In genomic region chr4:101158282-101158681, GRCm38 (mm10) we compare ENCODE assay signal across 15 mouse cellular contexts.
DNase-seq lines count a peak whose midpoint lies in the region; ATAC-seq and TF ChIP-seq lines count a peak whose summit lies in the region.
"Had no signal": no experiment of that assay in that cellular context is flagged by ENCODE, and none has a peak within 500 bp of the region (broad histone marks: within the 10 kb centered on the region; RNA-seq: fewer than 3 reads in every experiment).

No protein-coding gene starts in this region.

- TF ChIP-seq CTCF in gastrocnemius, adult 2 months (IDR thresholded peaks at IDR 0.05): no peak

- intact Hi-C loops in left cerebral cortex, postnatal 4 days (cut with DNase I): no loop called here
- intact Hi-C loops in left cerebral cortex, postnatal 25 days (cut with DNase I): no loop called here
- intact Hi-C loops in gastrocnemius, adult 2 months (cut with DNase I): no loop called here

- no peak overlapping the region for H3K4me3 ChIP-seq in gastrocnemius, adult 2 months
- H3K4me3 ChIP-seq: forebrain, embryonic 12.5 days; midbrain, embryonic 13.5 days; stomach, embryonic 15.5 days had no signal

- no peak for DNase-seq in frontal cortex, postnatal 14 days (ENCODE audit: low spot score in 2 of 2)
- peak; percentile 52 to 71 for DNase-seq in left cerebral cortex, adult 18-20 months (ENCODE audit: low spot score in 2 of 2)
- DNase-seq in left cerebral cortex, postnatal 4 days: no peak
- peak; percentile 87 for DNase-seq in brain, adult 2 months (ENCODE audit: low read depth, low spot score)
- peak; percentile 49 to 94 for DNase-seq in left cerebral cortex, postnatal 25 days (ENCODE audit: low spot score in 2 of 2)
- no peak for DNase-seq in gastrocnemius, adult 2 months
- DNase-seq: gastrocnemius, postnatal 10 days; heart, adult 18-20 months; kidney, postnatal 4 days; lung, adult 18-20 months had no signal

- ATAC-seq in frontal cortex, adult (ENCODE audit: low TSS enrichment): peak; percentile 86
- ATAC-seq: inflammation-experienced regulatory T-cells, adult 6 months; midbrain, embryonic 13.5 days had no signal

- no peak overlapping the region for H3K27ac ChIP-seq in gastrocnemius, adult 2 months
- H3K27ac ChIP-seq: forebrain, embryonic 12.5 days; midbrain, embryonic 13.5 days; stomach, embryonic 15.5 days had no signal

Comparison
In these comparisons a context has a peak if more than half of its experiments do, and no peak if none do; other contexts are left out.
1. DNase-seq: peak in left cerebral cortex, adult 18-20 months (2 of 2), brain, adult 2 months (single experiment) and left cerebral cortex, postnatal 25 days (2 of 2); none in frontal cortex, postnatal 14 days (0 of 2), left cerebral cortex, postnatal 4 days (single experiment) and gastrocnemius, adult 2 months (single experiment).